Mouse (Mus musculus): ENCODE measurements around the gene Exoc6b. TPM values are rescaled to one million over a fixed set of nuclear protein-coding genes. Genes with fewer than 3 reads are reported as not detected.

Exoc6b gene
- total RNA-seq, 1 experiment = 19.8 TPM

DNA sequence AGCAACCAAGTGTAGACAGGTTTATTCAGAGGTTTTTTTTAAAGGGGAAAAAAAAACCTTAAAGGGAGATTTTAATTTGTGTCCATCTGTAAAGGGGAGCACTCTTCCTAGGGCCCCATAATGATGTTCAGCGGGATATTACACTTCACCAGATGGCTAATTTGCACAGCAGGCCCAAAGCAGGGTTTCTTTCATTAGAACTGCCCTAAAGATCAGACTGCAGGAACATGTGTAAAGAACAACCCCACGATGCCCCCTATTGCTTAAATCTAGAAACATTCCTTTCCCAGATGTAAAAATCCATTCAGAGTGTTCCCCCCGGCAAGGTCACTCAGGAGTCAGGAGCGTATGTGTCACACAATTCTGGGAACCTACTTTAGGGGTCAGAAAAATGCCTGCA lies 202.2 kb downstream of the Exoc6b start:
- H3K9me3 ChIP-seq (ENCODE audit: control insufficient read depth, insufficient read depth, low read depth, low read length) = no peaks in the 10 kb centered on the region
- DNase-seq (ENCODE audit: low read depth, low spot score) = no peak
- no peak for TF ChIP-seq ZNF384 (IDR thresholded peaks at IDR 0.05; ENCODE audit: low read depth, low read length)
- no peak for TF ChIP-seq HCFC1 (IDR thresholded peaks at IDR 0.05; ENCODE audit: borderline replicate concordance, insufficient read depth, low read length)
- TF ChIP-seq CHD2 (IDR thresholded peaks at IDR 0.05; ENCODE audit: low read depth, low read length) = no peak
- TF ChIP-seq ZC3H11A (IDR thresholded peaks at IDR 0.05; ENCODE audit: borderline replicate concordance, low read depth, low read length) = no peak
- TF ChIP-seq MAFK (IDR thresholded peaks at IDR 0.05; ENCODE audit: insufficient read depth, low read depth, low read length) = no peak
- H3K4me3 ChIP-seq (ENCODE audit: insufficient read depth in 1 of 2, low read depth in 1 of 2, low read length in 2 of 2, poor library complexity in 1 of 2, severe bottlenecking in 1 of 2) = no peak overlapping the region
- H3K4me1 ChIP-seq (ENCODE audit: control insufficient read depth in 2 of 2, insufficient read depth in 2 of 2, low read length in 2 of 2, poor library complexity in 1 of 2) = no peaks in the 10 kb centered on the region
- H3K27ac ChIP-seq (ENCODE audit: insufficient read depth, low read depth, low read length, poor library complexity, severe bottlenecking) = no peak overlapping the region
- no peaks in the 10 kb centered on the region for H3K36me3 ChIP-seq (ENCODE audit: control insufficient read depth, insufficient read depth, low read length, poor library complexity, severe bottlenecking)
- H3K9ac ChIP-seq (ENCODE audit: insufficient read depth, low read depth, low read length, poor library complexity, severe bottlenecking) = no peak overlapping the region
- in situ Hi-C loops (cut with MboI; ENCODE audit: low sequenced_read_pairs in 2 of 2, unreplicated experiment in 2 of 2) = no loop called here

GRCm38 (mm10) chr6:84864625-84865024 lies 204.7 kb downstream of the Exoc6b start:
- in situ Hi-C loops (cut with MboI; ENCODE audit: low sequenced_read_pairs in 2 of 2, unreplicated experiment in 2 of 2) = no loop called here

DNA sequence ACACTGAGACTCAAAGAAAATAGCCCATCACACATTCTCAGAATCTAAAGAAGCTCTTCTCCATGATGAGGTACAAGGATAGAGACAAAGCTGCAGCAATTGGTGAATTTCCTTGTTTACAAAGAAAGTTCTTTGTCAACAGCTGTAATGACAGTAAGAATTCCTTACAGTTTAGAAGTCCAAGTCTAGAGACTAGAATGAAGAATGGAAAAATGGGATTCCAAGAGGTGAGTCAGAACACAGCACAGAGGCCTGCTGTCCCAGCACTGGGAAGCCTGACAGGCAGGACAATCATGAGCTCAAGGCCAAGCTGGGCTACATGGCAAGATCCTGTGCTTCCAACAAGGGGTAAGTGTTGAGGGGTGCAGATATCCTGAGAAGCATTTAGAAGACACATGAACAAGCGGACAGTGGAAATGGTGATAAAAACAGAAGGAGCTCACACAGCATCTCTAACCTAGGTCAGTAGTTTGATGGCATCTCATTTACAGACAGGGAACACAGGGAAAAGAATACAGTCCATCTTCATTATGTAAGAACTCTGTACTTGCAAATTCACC lies 205.4 kb downstream of the Exoc6b start:
- Histone ChIP-seq H3K4me1 (ENCODE audit: control insufficient read depth in 2 of 2, insufficient read depth in 2 of 2, low read length in 2 of 2, poor library complexity in 1 of 2) (no peaks in the 10 kb centered on the region), H3K27ac (ENCODE audit: insufficient read depth, low read depth, low read length, poor library complexity, severe bottlenecking) (no peak overlapping the region), H3K9me3 (ENCODE audit: control insufficient read depth, insufficient read depth, low read depth, low read length) (no peaks in the 10 kb centered on the region), H3K36me3 (ENCODE audit: control insufficient read depth, insufficient read depth, low read length, poor library complexity, severe bottlenecking) (no peaks in the 10 kb centered on the region), H3K9ac (ENCODE audit: insufficient read depth, low read depth, low read length, poor library complexity, severe bottlenecking) (no peak overlapping the region), H3K4me3 (ENCODE audit: insufficient read depth in 1 of 2, low read depth in 1 of 2, low read length in 2 of 2, poor library complexity in 1 of 2, severe bottlenecking in 1 of 2) (no peak overlapping the region)
- no peak for DNase-seq (ENCODE audit: low read depth, low spot score)
- in situ Hi-C loops (cut with MboI; ENCODE audit: low sequenced_read_pairs in 2 of 2, unreplicated experiment in 2 of 2) = no loop called here
- TF ChIP-seq ZNF384 (IDR thresholded peaks at IDR 0.05; ENCODE audit: low read depth, low read length) = no peak
- TF ChIP-seq MAFK (IDR thresholded peaks at IDR 0.05; ENCODE audit: insufficient read depth, low read depth, low read length) = no peak
- no peak for TF ChIP-seq ZC3H11A (IDR thresholded peaks at IDR 0.05; ENCODE audit: borderline replicate concordance, low read depth, low read length)
- TF ChIP-seq HCFC1 (IDR thresholded peaks at IDR 0.05; ENCODE audit: borderline replicate concordance, insufficient read depth, low read length) = no peak
- no peak for TF ChIP-seq CHD2 (IDR thresholded peaks at IDR 0.05; ENCODE audit: low read depth, low read length)

More at GRCm38 (mm10) chr6:84864625-84865024, 204.7 kb downstream of the Exoc6b start:
- no peak overlapping the region for H3K9ac ChIP-seq (ENCODE audit: insufficient read depth, low read depth, low read length, poor library complexity, severe bottlenecking)
- H3K27ac ChIP-seq (ENCODE audit: insufficient read depth, low read depth, low read length, poor library complexity, severe bottlenecking) = no peak overlapping the region
- H3K36me3 ChIP-seq (ENCODE audit: control insufficient read depth, insufficient read depth, low read length, poor library complexity, severe bottlenecking) = no peaks in the 10 kb centered on the region
- no peaks in the 10 kb centered on the region for H3K4me1 ChIP-seq (ENCODE audit: control insufficient read depth in 2 of 2, insufficient read depth in 2 of 2, low read length in 2 of 2, poor library complexity in 1 of 2)
- no peak for DNase-seq (ENCODE audit: low read depth, low spot score)
- H3K4me3 ChIP-seq (ENCODE audit: insufficient read depth in 1 of 2, low read depth in 1 of 2, low read length in 2 of 2, poor library complexity in 1 of 2, severe bottlenecking in 1 of 2) = no peak overlapping the region
- TF ChIP-seq ZNF384 (IDR thresholded peaks at IDR 0.05; ENCODE audit: low read depth, low read length) (no peak), HCFC1 (IDR thresholded peaks at IDR 0.05; ENCODE audit: borderline replicate concordance, insufficient read depth, low read length) (no peak), CHD2 (IDR thresholded peaks at IDR 0.05; ENCODE audit: low read depth, low read length) (no peak), ZC3H11A (IDR thresholded peaks at IDR 0.05; ENCODE audit: borderline replicate concordance, low read depth, low read length) (no peak), MAFK (IDR thresholded peaks at IDR 0.05; ENCODE audit: insufficient read depth, low read depth, low read length) (no peak)
- H3K9me3 ChIP-seq (ENCODE audit: control insufficient read depth, insufficient read depth, low read depth, low read length) = no peaks in the 10 kb centered on the region

DNA sequence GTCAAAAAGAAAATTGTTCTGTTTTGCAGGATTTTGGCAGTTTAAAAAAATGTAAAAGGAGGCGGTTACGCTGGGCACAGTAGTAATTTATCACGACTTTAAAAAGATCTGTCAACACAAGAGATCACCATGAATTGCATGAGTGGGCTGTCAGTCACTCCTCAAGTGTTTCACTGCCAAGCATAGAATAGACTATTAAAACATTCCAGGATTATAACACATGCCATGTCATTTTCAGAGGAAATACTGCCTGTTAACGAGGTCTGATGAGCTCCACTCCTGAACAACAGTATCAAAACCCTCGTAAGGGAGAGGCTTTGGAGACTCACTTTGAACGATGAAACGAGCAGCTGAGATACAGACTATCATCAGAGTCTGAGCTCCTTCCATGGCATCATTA lies 223.6 kb downstream of the Exoc6b start:
- in situ Hi-C loops (cut with MboI; ENCODE audit: low sequenced_read_pairs in 2 of 2, unreplicated experiment in 2 of 2) = no loop called here

More for the DNA sequence above, 223.6 kb downstream of the Exoc6b start:
- Histone ChIP-seq H3K27ac (ENCODE audit: insufficient read depth, low read depth, low read length, poor library complexity, severe bottlenecking) (no peak overlapping the region), H3K4me1 (ENCODE audit: control insufficient read depth in 2 of 2, insufficient read depth in 2 of 2, low read length in 2 of 2, poor library complexity in 1 of 2) (no peaks in the 10 kb centered on the region), H3K9me3 (ENCODE audit: control insufficient read depth, insufficient read depth, low read depth, low read length) (no peaks in the 10 kb centered on the region), H3K9ac (ENCODE audit: insufficient read depth, low read depth, low read length, poor library complexity, severe bottlenecking) (no peak overlapping the region), H3K36me3 (ENCODE audit: control insufficient read depth, insufficient read depth, low read length, poor library complexity, severe bottlenecking) (no peaks in the 10 kb centered on the region), H3K4me3 (ENCODE audit: insufficient read depth in 1 of 2, low read depth in 1 of 2, low read length in 2 of 2, poor library complexity in 1 of 2, severe bottlenecking in 1 of 2) (no peak overlapping the region)
- no peak for DNase-seq (ENCODE audit: low read depth, low spot score)
- TF ChIP-seq ZNF384 (IDR thresholded peaks at IDR 0.05; ENCODE audit: low read depth, low read length) (no peak), CHD2 (IDR thresholded peaks at IDR 0.05; ENCODE audit: low read depth, low read length) (no peak), HCFC1 (IDR thresholded peaks at IDR 0.05; ENCODE audit: borderline replicate concordance, insufficient read depth, low read length) (no peak), MAFK (IDR thresholded peaks at IDR 0.05; ENCODE audit: insufficient read depth, low read depth, low read length) (no peak), ZC3H11A (IDR thresholded peaks at IDR 0.05; ENCODE audit: borderline replicate concordance, low read depth, low read length) (no peak)

Measured in ES-E14 (cell line).